Mouse (Mus musculus) hindbrain, embryonic 13.5 days (tissue): ENCODE measurements around the gene Myo5c. TPM values are rescaled to one million over a fixed set of nuclear protein-coding genes. Genes with fewer than 3 reads are reported as not detected.
"Not testable (repeated sequence)": the region's sequence is repeated elsewhere in the genome, so short reads cannot be mapped to it uniquely, and the experiment has no call there.

Experiments
- ATAC-seq: fragments of 200-750 bp; cut with Nextera tagmentation; 2 replicates; pipeline ENCODE4 v1.8.0; 2017; ENCODE audit warnings: moderate TSS enrichment; ENCODE audit not compliant: low FRiP score
- H3K27ac ChIP-seq: fragments of 300-500 bp; sonication (generic); 2 replicates; pipeline ENCODE4 v1.5.1; 2015; ENCODE audit warnings: inconsistent platforms, mild to moderate bottlenecking, moderate library complexity
- H3K27me3 ChIP-seq: fragments of 300-500 bp; sonication (generic); 2 replicates; pipeline ENCODE4 v1.6.1; 2015; ENCODE audit warnings: mild to moderate bottlenecking, inconsistent platforms
- H3K36me3 ChIP-seq: fragments of 300-500 bp; sonication (generic); 2 replicates; pipeline ENCODE4 v1.6.1; 2015; ENCODE audit warnings: mild to moderate bottlenecking, inconsistent platforms
- H3K4me1 ChIP-seq: fragments of 300-500 bp; sonication (generic); replicated peaks from 2 replicates; pipeline ENCODE4 v1.6.1; 2015; ENCODE audit warnings: inconsistent platforms
- H3K4me2 ChIP-seq: fragments of 300-500 bp; sonication (generic); 2 replicates; pipeline ENCODE4 v1.6.1; 2015; ENCODE audit warnings: inconsistent platforms, mild to moderate bottlenecking, moderate library complexity
- H3K4me3 ChIP-seq: fragments of 300-500 bp; sonication (generic); 2 replicates; pipeline ENCODE4 v1.5.1; 2015; ENCODE audit warnings: mild to moderate bottlenecking, inconsistent platforms
- H3K9ac ChIP-seq: fragments of 300-500 bp; sonication (generic); 2 replicates; pipeline ENCODE4 v1.6.1; 2015; ENCODE audit warnings: mild to moderate bottlenecking, inconsistent platforms
- H3K9me3 ChIP-seq: fragments of 300-500 bp; sonication (generic); 2 replicates; pipeline ENCODE4 v1.6.1; 2016; ENCODE audit warnings: inconsistent platforms
- WGBS: fragments of 180-500 bp; shearing (Covaris S2); methylation state at CpG from one replicate; pipeline ENCODE4 v1.1.7; 2015; 5-methylcytosine and 5-hydroxymethylcytosine counted together
- polyA plus RNA-seq: library from polyadenylated mRNA; unstranded; fragments of >200 nt; fragmentation: Nextera tagmentation; extraction: Ambion mirVana; gene quantifications from 2 replicates; pipeline ENCODE4 v1.2.1, GENCODE M21; 2015

Gene Myo5c
- polyA plus RNA-seq, 1 experiment from 2014 or later, result 0.42 TPM

GRCm38 (mm10) chr9:75247870-75248269 lies 16.1 kb downstream of the Myo5c start:
- 88% methylated on average over 6 of the region's 6 CpGs for WGBS
- Histone ChIP-seq H3K9ac (no peak overlapping the region), H3K4me1 (peaks cover 12% of the 10 kb centered on the region; the same call in 1 of the 2 replicates)

GRCm38 (mm10) chr9:75248359-75248758 lies 16.5 kb downstream of the Myo5c start:
- Histone ChIP-seq H3K4me1 (peaks cover 9% of the 10 kb centered on the region; the same call in 1 of the 2 replicates), H3K27me3 (no peaks in the 10 kb centered on the region), H3K4me3 (no peak overlapping the region), H3K4me2 (no peak overlapping the region), H3K36me3 (no peaks in the 10 kb centered on the region), H3K9ac (no peak overlapping the region), H3K27ac (no peak overlapping the region), H3K9me3 (no peaks in the 10 kb centered on the region)
- WGBS, result 100% methylated on average over 1 of the region's 1 CpGs
- no peak for ATAC-seq

More at GRCm38 (mm10) chr9:75247870-75248269, 16.1 kb downstream of the Myo5c start:
- H3K9me3 ChIP-seq, result no peaks in the 10 kb centered on the region
- H3K4me3 ChIP-seq, result no peak overlapping the region
- no peak overlapping the region for H3K27ac ChIP-seq
- no peaks in the 10 kb centered on the region for H3K36me3 ChIP-seq
- no peak for ATAC-seq
- H3K4me2 ChIP-seq, result no peak overlapping the region
- H3K27me3 ChIP-seq, result no peaks in the 10 kb centered on the region

GRCm38 (mm10) chr9:75248874-75249273 lies 17.1 kb downstream of the Myo5c start:
- H3K27me3 ChIP-seq, result no peaks in the 10 kb centered on the region
- ATAC-seq, result no peak
- H3K4me2 ChIP-seq, result no peak overlapping the region
- no peaks in the 10 kb centered on the region for H3K9me3 ChIP-seq
- H3K9ac ChIP-seq, result no peak overlapping the region
- H3K4me1 ChIP-seq, result peaks cover 8% of the 10 kb centered on the region
- H3K27ac ChIP-seq, result no peak overlapping the region
- no peaks in the 10 kb centered on the region for H3K36me3 ChIP-seq
- no peak overlapping the region for H3K4me3 ChIP-seq

GRCm38 (mm10) chr9:75253158-75253557 lies 21.3 kb downstream of the Myo5c start:
- not testable (repeated sequence) for H3K27me3 ChIP-seq, H3K4me2 ChIP-seq, H3K4me3 ChIP-seq, H3K9me3 ChIP-seq, ATAC-seq, H3K36me3 ChIP-seq, H3K9ac ChIP-seq
- H3K27ac ChIP-seq, result 0 out of 2 replicates have a peak overlapping the region, but pooled peaks have one; percentile 89
- WGBS, result 80% methylated on average over 6 of the region's 6 CpGs
- peaks cover 18% of the 10 kb centered on the region for H3K4me1 ChIP-seq

- peak overlapping the region; percentile 89 for H3K27ac ChIP-seq
- H3K27me3 ChIP-seq, result no peaks in the 10 kb centered on the region
- 40% methylated on average over 3 of the region's 3 CpGs for WGBS
- no peak overlapping the region for H3K9ac ChIP-seq
- no peak overlapping the region for H3K4me2 ChIP-seq
- no peak for ATAC-seq
- H3K9me3 ChIP-seq, result no peaks in the 10 kb centered on the region
- no peak overlapping the region for H3K4me3 ChIP-seq
- no peaks in the 10 kb centered on the region for H3K36me3 ChIP-seq
- peaks cover 18% of the 10 kb centered on the region for H3K4me1 ChIP-seq
Observed at GRCm38 (mm10) chr9:75253766-75254165, 21.9 kb downstream of the Myo5c start.

GRCm38 (mm10) chr9:75254196-75254955 lies 22.6 kb downstream of the Myo5c start:
- H3K9ac ChIP-seq, result peak overlapping the region; percentile 19; the same call in 1 of the 2 replicates
- peak overlapping the region; percentile 89 for H3K27ac ChIP-seq
- no peak overlapping the region for H3K4me2 ChIP-seq
- peaks cover 18% of the 10 kb centered on the region for H3K4me1 ChIP-seq
- H3K9me3 ChIP-seq, result no peaks in the 10 kb centered on the region
- 44% methylated on average over 13 of the region's 13 CpGs for WGBS
- no peak overlapping the region for H3K4me3 ChIP-seq
- peak; percentile 95 for ATAC-seq
- no peaks in the 10 kb centered on the region for H3K27me3 ChIP-seq
- no peaks in the 10 kb centered on the region for H3K36me3 ChIP-seq

GRCm38 (mm10) chr9:75255820-75256545 lies 24.2 kb downstream of the Myo5c start:
- H3K4me3 ChIP-seq, result no peak overlapping the region
- peaks cover 24% of the 10 kb centered on the region for H3K4me1 ChIP-seq
- H3K4me2 ChIP-seq, result no peak overlapping the region
- no peaks in the 10 kb centered on the region for H3K9me3 ChIP-seq
- peak overlapping the region; percentile 89; the same call in 1 of the 2 replicates for H3K27ac ChIP-seq
- H3K9ac ChIP-seq, result no peak overlapping the region
- ATAC-seq, result no peak
- no peaks in the 10 kb centered on the region for H3K27me3 ChIP-seq
- H3K36me3 ChIP-seq, result no peaks in the 10 kb centered on the region
- WGBS, result 92% methylated on average over 14 of the region's 14 CpGs

GRCm38 (mm10) chr9:75258792-75259191 lies 27.0 kb downstream of the Myo5c start:
- H3K36me3 ChIP-seq, result no peaks in the 10 kb centered on the region
- H3K4me1 ChIP-seq, result peaks cover 38% of the 10 kb centered on the region
- no peaks in the 10 kb centered on the region for H3K27me3 ChIP-seq
- H3K27ac ChIP-seq, result no peak overlapping the region
- no peak for ATAC-seq
- H3K9ac ChIP-seq, result no peak overlapping the region
- no peaks in the 10 kb centered on the region for H3K9me3 ChIP-seq
- H3K4me2 ChIP-seq, result no peak overlapping the region
- WGBS, result 74% methylated on average over 4 of the region's 4 CpGs
- no peak overlapping the region for H3K4me3 ChIP-seq

- peaks cover 30% of the 10 kb centered on the region for H3K4me1 ChIP-seq
- no peaks in the 10 kb centered on the region for H3K27me3 ChIP-seq
- no peak overlapping the region for H3K27ac ChIP-seq
- no peak overlapping the region for H3K9ac ChIP-seq
- 91% methylated on average over 4 of the region's 4 CpGs for WGBS
- no peak overlapping the region for H3K4me3 ChIP-seq
- no peak for ATAC-seq
- no peaks in the 10 kb centered on the region for H3K9me3 ChIP-seq
- H3K36me3 ChIP-seq, result no peaks in the 10 kb centered on the region
- no peak overlapping the region for H3K4me2 ChIP-seq
Observed at GRCm38 (mm10) chr9:75259656-75260055, 27.8 kb downstream of the Myo5c start.

GRCm38 (mm10) chr9:75261332-75261872 lies 29.6 kb downstream of the Myo5c start:
- peak; percentile 88 for ATAC-seq
- peaks cover 23% of the 10 kb centered on the region for H3K4me1 ChIP-seq
- H3K4me2 ChIP-seq, result 0 out of 2 replicates have a peak overlapping the region, but pooled peaks have one; percentile 0
- H3K9ac ChIP-seq, result peak overlapping the region; percentile 40
- H3K4me3 ChIP-seq, result no peak overlapping the region
- 4% methylated on average over 8 of the region's 8 CpGs for WGBS
- no peaks in the 10 kb centered on the region for H3K9me3 ChIP-seq
- H3K27me3 ChIP-seq, result no peaks in the 10 kb centered on the region
- H3K36me3 ChIP-seq, result no peaks in the 10 kb centered on the region
- peak overlapping the region; percentile 84 for H3K27ac ChIP-seq

- Histone ChIP-seq H3K4me1 (peaks cover 23% of the 10 kb centered on the region), H3K9ac (no peak overlapping the region), H3K36me3 (no peaks in the 10 kb centered on the region), H3K27ac (no peak overlapping the region), H3K9me3 (no peaks in the 10 kb centered on the region), H3K4me3 (no peak overlapping the region), H3K27me3 (no peaks in the 10 kb centered on the region), H3K4me2 (no peak overlapping the region)
- ATAC-seq, result no peak
- WGBS, result 67% methylated on average over 8 of the region's 8 CpGs
Observed at GRCm38 (mm10) chr9:75262235-75262826, 30.5 kb downstream of the Myo5c start.
